Mouse (Mus musculus) skeletal muscle tissue, postnatal 0 days (tissue): ENCODE data around the gene Gm7954. TPM values are rescaled to one million over a fixed set of nuclear protein-coding genes. Genes with fewer than 3 reads are reported as not detected.

Experiments
- polyA plus RNA-seq: library from polyadenylated mRNA; unstranded; fragments of >200 nt; fragmentation: Nextera tagmentation; extraction: Ambion mirVana; gene quantifications from 2 replicates; pipeline ENCODE4 v1.2.1, GENCODE M21; 2015

Gm7954 gene
- polyA plus RNA-seq: not detected in 2 replicates

DNA sequence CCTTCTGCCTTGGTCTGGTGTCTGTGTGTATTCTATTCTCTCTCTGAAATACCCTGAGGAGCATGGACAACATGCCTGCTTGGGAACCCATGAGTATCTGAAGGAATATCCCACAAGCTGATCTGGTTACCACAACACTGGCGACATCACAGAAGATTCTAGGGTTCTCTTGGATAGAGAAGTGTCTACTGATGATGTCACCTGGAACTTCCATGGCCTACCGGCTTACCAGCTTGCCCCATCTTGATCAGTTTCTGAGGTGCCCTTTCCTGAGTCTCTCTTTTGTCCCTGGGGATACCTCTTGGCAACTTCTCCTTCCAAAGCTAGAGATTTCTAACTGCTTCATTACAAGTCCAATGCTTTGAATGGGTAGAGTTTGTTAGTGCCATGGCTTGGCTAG lies at the start of gene Gm7954:
Gene Gm7954, minus strand, starts transcription at position 101 of the 400 bp plus-strand sequence.

DNA sequence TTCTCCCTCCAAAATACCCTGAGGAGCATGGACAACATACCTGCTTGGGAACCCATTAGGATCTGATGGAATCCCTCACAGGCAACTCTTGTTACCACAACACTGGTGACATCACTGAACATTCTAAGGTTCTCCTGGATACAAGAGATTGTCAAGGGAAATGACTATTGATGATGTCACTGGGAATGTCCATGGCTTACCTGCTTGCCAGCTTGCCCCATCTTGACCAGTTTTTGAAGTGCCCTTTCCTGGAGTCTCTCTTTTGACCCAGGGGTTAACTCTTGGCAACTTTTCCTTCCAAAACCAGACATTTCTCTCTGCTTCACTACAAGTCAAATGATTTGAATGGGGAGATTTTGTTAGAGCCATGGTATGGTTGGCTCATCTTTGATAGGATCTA lies 36.1 kb upstream of the Gm7954 start, which contains the start of gene Gm3486:
Gene Gm3486, minus strand, starts transcription at position 101 of the 400 bp plus-strand sequence.

DNA sequence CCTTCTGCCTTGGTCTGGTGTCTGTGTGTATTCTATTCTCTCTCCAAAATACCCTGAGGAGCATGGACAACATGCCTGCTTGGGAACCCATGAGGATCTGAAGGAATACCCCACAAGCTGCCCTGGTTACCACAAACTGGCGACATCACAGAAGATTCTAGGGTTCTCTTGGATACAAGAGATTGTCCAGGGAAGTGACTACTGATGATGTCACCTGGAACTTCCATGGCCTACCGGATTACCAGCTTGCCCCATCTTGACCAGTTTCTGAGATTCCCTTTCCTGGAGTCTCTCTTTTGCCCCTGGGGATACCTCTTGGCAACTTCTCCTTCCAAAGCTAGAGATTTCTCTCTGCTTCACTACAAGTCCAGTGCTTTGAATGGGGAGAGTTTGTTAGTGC lies 45.1 kb downstream of the Gm7954 start, which contains the start of gene Gm6482:
Gene Gm6482, minus strand, starts transcription at position 101 of the 400 bp plus-strand sequence.

Other genes starting within 250 kb of the Gm7954 start
- not detected in 2 replicates for gene Gm2832, start 174.7 kb downstream of the Gm7954 start, polyA plus RNA-seq
- not detected in 2 replicates for gene Gm5798, start 104.9 kb downstream of the Gm7954 start, polyA plus RNA-seq
- gene Gm7945, start 67.1 kb downstream of the Gm7954 start, polyA plus RNA-seq: not detected in 2 replicates
- gene Gm6482, start 45.2 kb downstream of the Gm7954 start, polyA plus RNA-seq: not detected in 2 replicates
- not detected in 2 replicates for gene Gm3486, start 36.0 kb upstream of the Gm7954 start, polyA plus RNA-seq
- gene Gm7970, start 102.1 kb upstream of the Gm7954 start, polyA plus RNA-seq: not detected in 2 replicates
- gene 1700049E17Rik2, start 119.7 kb upstream of the Gm7954 start, polyA plus RNA-seq: not detected in 2 replicates
- gene Gm3072, start 171.1 kb upstream of the Gm7954 start, polyA plus RNA-seq: not detected in 2 replicates
- gene Gm3676, start 193.0 kb upstream of the Gm7954 start, polyA plus RNA-seq: not detected in 2 replicates
- gene Gm8068, start 248.4 kb upstream of the Gm7954 start, polyA plus RNA-seq: not detected in 2 replicates